Mouse (Mus musculus): ENCODE measurements around the gene Olfr982. TPM values are rescaled to one million over a fixed set of nuclear protein-coding genes. Genes with fewer than 3 reads are reported as not detected.

Gene Olfr982
- polyA plus RNA-seq (2014; fragmentation: Nextera tagmentation; extraction: Ambion mirVana): not detected in 2 replicates

DNA sequence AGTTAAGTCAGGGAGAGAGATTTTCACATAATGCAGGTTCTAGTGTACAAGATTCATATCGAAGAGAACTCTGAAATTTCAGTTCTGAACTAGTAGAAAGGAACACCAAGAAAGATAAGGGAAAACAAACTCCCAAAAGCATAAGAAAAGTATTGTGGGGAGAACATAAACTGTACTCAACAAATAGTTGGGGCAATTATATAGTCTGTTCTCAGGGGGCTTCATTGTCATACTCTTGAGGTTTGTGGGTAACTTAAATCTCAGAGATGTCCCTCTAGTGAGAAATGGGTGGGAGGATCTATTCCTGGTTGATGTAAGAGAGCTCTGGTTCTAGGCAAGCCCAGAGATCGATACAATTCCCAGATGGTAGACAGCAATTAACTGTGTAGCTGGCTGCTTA is at the start of gene Olfr982:
Gene Olfr982, plus strand, starts transcription at position 301 of the 400 bp plus-strand sequence.
- no peak for ATAC-seq (replicated peaks; ENCODE audit: insufficient number of reproducible peaks, low FRiP score, low TSS enrichment)
- Histone ChIP-seq H3K9me3 (replicated peaks; ENCODE audit: control insufficient read depth, low read length) (no peaks in the 10 kb centered on the region), H3K27ac (ENCODE audit: low read depth, low read length) (no peak within 1 kb of the TSS), H3K36me3 (ENCODE audit: control insufficient read depth, insufficient read depth, low read length) (no peaks in the 10 kb centered on the region), H3K27me3 (ENCODE audit: control insufficient read depth, insufficient read depth, low read length) (no peaks in the 10 kb centered on the region), H3K4me1 (ENCODE audit: control insufficient read depth, insufficient read depth, low read length) (no peaks in the 10 kb centered on the region), H3K4me2 (no peak within 1 kb of the TSS), H3K9ac (ENCODE audit: low read depth, low read length) (no peak within 1 kb of the TSS), H3K4me3 (ENCODE audit: low read depth, low read length) (no peak within 1 kb of the TSS)
- 76% methylated on average over 2 of the region's 2 CpGs for WGBS (ENCODE audit: insufficient replicate concordance)

DNA sequence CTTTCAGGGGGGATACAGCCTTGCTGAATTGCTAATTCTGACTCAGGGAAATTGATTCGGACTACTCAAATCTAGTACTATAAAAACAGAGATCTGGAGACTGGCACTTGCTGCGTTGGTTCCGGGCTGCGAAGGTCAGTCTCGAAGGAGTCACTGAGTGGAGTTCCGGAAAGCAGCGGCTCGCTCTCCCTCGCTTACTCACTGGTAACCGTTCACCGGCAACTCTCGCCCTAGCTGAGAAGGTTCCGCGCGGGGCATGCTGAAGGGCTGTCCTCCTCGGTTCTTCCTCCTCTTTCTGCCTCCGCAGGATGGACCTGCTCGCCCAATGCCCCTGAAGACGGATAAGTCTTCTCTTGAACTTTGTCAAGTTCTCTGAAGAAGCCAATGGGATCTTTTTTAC is 23.5 kb upstream of the Olfr982 start:
- no peak for ATAC-seq (replicated peaks; ENCODE audit: insufficient number of reproducible peaks, low FRiP score, low TSS enrichment)
- no peak overlapping the region for H3K9ac ChIP-seq (ENCODE audit: low read depth, low read length)
- no peak overlapping the region for H3K4me3 ChIP-seq (ENCODE audit: low read depth, low read length)

DNA sequence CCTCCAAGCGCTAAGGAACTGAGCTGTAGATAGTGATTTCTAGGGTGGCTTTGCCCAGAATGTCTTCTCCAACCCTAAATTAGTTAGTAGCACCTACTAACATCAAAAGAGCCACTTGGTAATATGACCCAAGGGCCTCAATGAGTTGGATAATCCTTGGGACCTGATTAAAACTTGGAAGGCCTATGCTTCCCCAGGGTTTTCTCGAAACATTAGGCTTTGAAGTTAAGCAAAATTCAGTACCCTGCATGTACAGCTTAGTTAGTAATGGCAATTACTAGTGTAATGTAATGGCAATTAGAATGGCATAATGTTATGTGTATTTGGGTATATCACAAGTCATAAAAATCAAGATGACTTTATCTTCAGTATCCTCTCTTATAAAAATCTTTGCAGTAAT is 19.9 kb downstream of the Olfr982 start, which contains the start of gene Olfr983:
Gene Olfr983, minus strand, starts transcription at position 101 of the 400 bp plus-strand sequence.
- 76% methylated on average over 2 of the region's 2 CpGs for WGBS (ENCODE audit: insufficient replicate concordance)
- Histone ChIP-seq H3K27me3 (ENCODE audit: control insufficient read depth, insufficient read depth, low read length) (no peaks in the 10 kb centered on the region), H3K4me1 (ENCODE audit: control insufficient read depth, insufficient read depth, low read length) (no peaks in the 10 kb centered on the region), H3K9me3 (replicated peaks; ENCODE audit: control insufficient read depth, low read length) (no peaks in the 10 kb centered on the region), H3K9ac (ENCODE audit: low read depth, low read length) (no peak within 1 kb of the TSS), H3K36me3 (ENCODE audit: control insufficient read depth, insufficient read depth, low read length) (no peaks in the 10 kb centered on the region), H3K27ac (ENCODE audit: low read depth, low read length) (no peak within 1 kb of the TSS), H3K4me2 (no peak within 1 kb of the TSS), H3K4me3 (ENCODE audit: low read depth, low read length) (no peak within 1 kb of the TSS)
- no peak for ATAC-seq (replicated peaks; ENCODE audit: insufficient number of reproducible peaks, low FRiP score, low TSS enrichment)

More for the DNA sequence above, 23.5 kb upstream of the Olfr982 start:
- WGBS (ENCODE audit: insufficient replicate concordance): 81% methylated on average over 19 of the region's 19 CpGs
- Histone ChIP-seq H3K4me1 (ENCODE audit: control insufficient read depth, insufficient read depth, low read length) (no peaks in the 10 kb centered on the region), H3K4me2 (no peak overlapping the region), H3K27ac (ENCODE audit: low read depth, low read length) (no peak overlapping the region), H3K27me3 (ENCODE audit: control insufficient read depth, insufficient read depth, low read length) (no peaks in the 10 kb centered on the region), H3K9me3 (replicated peaks; ENCODE audit: control insufficient read depth, low read length) (no peaks in the 10 kb centered on the region), H3K36me3 (ENCODE audit: control insufficient read depth, insufficient read depth, low read length) (no peaks in the 10 kb centered on the region)

DNA sequence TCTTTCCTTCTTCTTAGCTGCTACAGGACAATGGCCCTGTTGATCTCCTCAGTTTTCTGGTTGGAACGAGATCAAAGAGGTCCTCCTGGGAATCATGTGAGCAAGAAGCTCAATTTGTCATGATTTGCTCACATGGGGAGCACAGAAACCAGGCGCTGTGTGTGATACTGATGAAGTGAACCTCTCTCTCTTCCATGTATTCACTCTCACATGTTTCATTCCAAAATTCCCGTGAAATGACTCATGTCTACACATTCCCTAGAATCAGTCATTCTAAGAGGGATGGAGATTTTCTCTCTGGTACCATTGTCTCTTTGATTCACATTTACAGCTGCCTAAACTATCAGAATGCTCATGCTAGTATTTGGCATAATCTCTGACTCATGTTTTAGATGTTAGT is 21.1 kb downstream of the Olfr982 start:
- no peaks in the 10 kb centered on the region for H3K9me3 ChIP-seq (replicated peaks; ENCODE audit: control insufficient read depth, low read length)
- H3K27ac ChIP-seq (ENCODE audit: low read depth, low read length): no peak overlapping the region
- H3K36me3 ChIP-seq (ENCODE audit: control insufficient read depth, insufficient read depth, low read length): no peaks in the 10 kb centered on the region
- ATAC-seq (replicated peaks; ENCODE audit: insufficient number of reproducible peaks, low FRiP score, low TSS enrichment): no peak
- H3K4me1 ChIP-seq (ENCODE audit: control insufficient read depth, insufficient read depth, low read length): no peaks in the 10 kb centered on the region
- WGBS (ENCODE audit: insufficient replicate concordance): 63% methylated on average over 3 of the region's 3 CpGs
- no peak overlapping the region for H3K4me2 ChIP-seq
- H3K9ac ChIP-seq (ENCODE audit: low read depth, low read length): no peak overlapping the region
- H3K4me3 ChIP-seq (ENCODE audit: low read depth, low read length): no peak overlapping the region
- H3K27me3 ChIP-seq (ENCODE audit: control insufficient read depth, insufficient read depth, low read length): no peaks in the 10 kb centered on the region

DNA sequence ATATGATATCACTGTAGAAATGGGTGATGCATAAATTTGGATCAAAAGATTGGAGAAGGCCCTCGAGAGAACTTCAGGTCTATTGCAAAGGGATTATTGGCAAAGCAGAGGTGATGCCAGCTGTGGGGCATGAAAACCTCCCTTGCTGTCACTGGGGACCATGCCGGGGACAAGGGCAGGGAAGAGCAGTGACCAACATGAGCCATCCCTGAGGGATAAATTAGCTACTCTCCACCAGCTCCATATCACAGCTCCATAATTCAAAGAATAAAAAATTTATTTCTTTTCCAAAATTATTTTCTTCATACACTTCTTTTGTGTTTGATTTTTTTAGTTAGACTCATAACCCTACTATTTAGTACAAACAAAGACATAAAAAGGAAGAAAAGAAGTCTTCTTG is 40.5 kb downstream of the Olfr982 start, which contains the start of gene Olfr984:
Gene Olfr984, minus strand, starts transcription at position 101 of the 400 bp plus-strand sequence.
- 73% methylated on average over 2 of the region's 2 CpGs for WGBS (ENCODE audit: insufficient replicate concordance)
- H3K4me1 ChIP-seq (ENCODE audit: control insufficient read depth, insufficient read depth, low read length): no peaks in the 10 kb centered on the region

DNA sequence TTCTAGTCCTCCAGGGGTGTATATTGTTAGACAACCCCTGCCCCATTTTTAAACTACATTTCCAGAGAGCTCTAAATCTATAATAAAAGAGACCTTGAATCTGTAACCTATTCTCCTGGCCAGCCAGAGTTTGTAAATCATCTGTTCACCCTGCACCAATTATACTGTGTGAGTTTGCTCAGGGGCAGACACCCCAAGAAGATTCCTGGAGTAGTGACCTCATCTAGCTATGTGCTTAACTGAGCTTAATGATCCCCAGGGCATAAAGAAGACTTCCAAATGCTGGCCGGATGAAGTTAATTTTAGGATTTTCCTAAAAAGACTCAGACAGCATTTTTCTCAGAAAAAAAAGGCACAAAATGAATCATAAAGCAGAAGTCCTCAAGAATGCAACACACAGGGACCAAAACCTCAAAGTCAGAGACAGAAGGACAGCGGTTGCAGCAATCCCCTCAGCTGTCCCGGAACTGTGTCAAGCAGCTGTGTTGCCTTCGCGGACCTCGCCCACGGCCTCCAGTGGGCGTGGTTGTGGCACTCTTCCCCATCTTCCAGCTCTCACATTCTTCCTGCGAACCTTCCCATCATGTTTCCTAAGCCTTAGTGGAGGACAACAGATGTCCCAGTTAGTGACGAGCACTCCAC is 43.1 kb downstream of the Olfr982 start:
- no peak overlapping the region for H3K27ac ChIP-seq (ENCODE audit: low read depth, low read length)
- no peak overlapping the region for H3K4me3 ChIP-seq (ENCODE audit: low read depth, low read length)
- no peak overlapping the region for H3K4me2 ChIP-seq
- ATAC-seq (replicated peaks; ENCODE audit: insufficient number of reproducible peaks, low FRiP score, low TSS enrichment): no peak
- no peak overlapping the region for H3K9ac ChIP-seq (ENCODE audit: low read depth, low read length)
- H3K9me3 ChIP-seq (replicated peaks; ENCODE audit: control insufficient read depth, low read length): no peaks in the 10 kb centered on the region
- H3K36me3 ChIP-seq (ENCODE audit: control insufficient read depth, insufficient read depth, low read length): no peaks in the 10 kb centered on the region
- no peaks in the 10 kb centered on the region for H3K4me1 ChIP-seq (ENCODE audit: control insufficient read depth, insufficient read depth, low read length)
- 62% methylated on average over 10 of the region's 10 CpGs for WGBS (ENCODE audit: insufficient replicate concordance)
- no peaks in the 10 kb centered on the region for H3K27me3 ChIP-seq (ENCODE audit: control insufficient read depth, insufficient read depth, low read length)

More for the DNA sequence above, 40.5 kb downstream of the Olfr982 start, which contains the start of gene Olfr984:
- Histone ChIP-seq H3K27me3 (ENCODE audit: control insufficient read depth, insufficient read depth, low read length) (no peaks in the 10 kb centered on the region), H3K9ac (ENCODE audit: low read depth, low read length) (no peak within 1 kb of the TSS), H3K4me2 (no peak within 1 kb of the TSS), H3K36me3 (ENCODE audit: control insufficient read depth, insufficient read depth, low read length) (no peaks in the 10 kb centered on the region), H3K4me3 (ENCODE audit: low read depth, low read length) (no peak within 1 kb of the TSS), H3K27ac (ENCODE audit: low read depth, low read length) (no peak within 1 kb of the TSS), H3K9me3 (replicated peaks; ENCODE audit: control insufficient read depth, low read length) (no peaks in the 10 kb centered on the region)
- no peak for ATAC-seq (replicated peaks; ENCODE audit: insufficient number of reproducible peaks, low FRiP score, low TSS enrichment)

DNA sequence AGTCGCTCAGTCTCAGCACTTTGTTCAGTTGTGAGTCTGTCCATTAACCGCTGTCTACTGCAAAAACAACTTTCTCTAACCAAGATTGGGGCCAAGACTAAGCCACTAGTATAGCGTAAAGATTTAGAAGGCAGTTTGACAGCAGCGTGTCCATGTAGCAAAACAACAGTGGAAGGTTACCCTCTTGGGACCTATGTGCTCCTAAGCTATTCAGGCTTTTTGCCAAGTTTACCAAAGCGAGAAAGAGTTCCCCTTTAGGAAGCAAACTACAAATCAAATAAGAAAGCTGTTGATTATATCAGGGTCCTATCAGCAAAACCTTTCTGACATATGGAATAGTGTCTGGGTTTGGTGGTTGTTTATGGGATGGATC is 43.6 kb downstream of the Olfr982 start:
- no peak overlapping the region for H3K9ac ChIP-seq (ENCODE audit: low read depth, low read length)
- H3K27me3 ChIP-seq (ENCODE audit: control insufficient read depth, insufficient read depth, low read length): no peaks in the 10 kb centered on the region
- ATAC-seq (replicated peaks; ENCODE audit: insufficient number of reproducible peaks, low FRiP score, low TSS enrichment): no peak
- H3K4me1 ChIP-seq (ENCODE audit: control insufficient read depth, insufficient read depth, low read length): no peaks in the 10 kb centered on the region
- no peaks in the 10 kb centered on the region for H3K9me3 ChIP-seq (replicated peaks; ENCODE audit: control insufficient read depth, low read length)
- H3K4me2 ChIP-seq: no peak overlapping the region
- no peaks in the 10 kb centered on the region for H3K36me3 ChIP-seq (ENCODE audit: control insufficient read depth, insufficient read depth, low read length)
- H3K4me3 ChIP-seq (ENCODE audit: low read depth, low read length): no peak overlapping the region
- no peak overlapping the region for H3K27ac ChIP-seq (ENCODE audit: low read depth, low read length)
- WGBS (ENCODE audit: insufficient replicate concordance): 78% methylated on average over 5 of the region's 5 CpGs

All from heart, embryonic 11.5 days (tissue).